7 mouse cellular contexts compared by ENCODE assay signal in genomic region chr1:180328794-180329665, GRCm38 (mm10). TPM values are rescaled to one million over a fixed set of nuclear protein-coding genes. Genes with fewer than 3 reads are reported as not detected.
DNase-seq lines count a peak whose midpoint lies in the region; ATAC-seq and TF ChIP-seq lines count a peak whose summit lies in the region.

No protein-coding gene starts in this region.

- peaks cover 30% of the 10 kb centered on the region for H3K4me1 ChIP-seq in thymus, adult 2 months (replicated peaks; ENCODE audit: control insufficient read depth, insufficient read depth, low read length)
- peaks cover 22% of the 10 kb centered on the region; the same call in 1 of the 2 replicates for H3K4me1 ChIP-seq in forebrain, embryonic 11.5 days (replicated peaks; ENCODE audit: control insufficient read depth, insufficient read depth, low read length)
- H3K4me1 ChIP-seq in kidney, adult 2 months (ENCODE audit: control insufficient read depth, insufficient read depth, low read length), result peaks cover 7% of the 10 kb centered on the region
- H3K4me1 ChIP-seq in midbrain, embryonic 11.5 days (ENCODE audit: control insufficient read depth, insufficient read depth, low read length), result peaks cover 16% of the 10 kb centered on the region

- WGBS in thymus, adult 2 months, result 53% methylated on average over 12 of the region's 12 CpGs
- WGBS in forebrain, embryonic 11.5 days, result 13% methylated on average over 12 of the region's 12 CpGs
- 24% methylated on average over 12 of the region's 12 CpGs for WGBS in kidney, adult 2 months
- 15% methylated on average over 12 of the region's 12 CpGs for WGBS in midbrain, embryonic 11.5 days

- no peak for TF ChIP-seq CTCF in thymus, adult 2 months (IDR thresholded peaks at IDR 0.05; ENCODE audit: borderline replicate concordance, control insufficient read depth, extremely low read depth, insufficient read depth, low read length, poor library complexity)
- no peak for TF ChIP-seq CTCF in kidney, adult 2 months (conservative IDR thresholded peaks at IDR 0.05; ENCODE audit: insufficient read depth, insufficient read length, low read depth, low read length)

- ATAC-seq in forebrain, embryonic 11.5 days (replicated peaks; ENCODE audit: low FRiP score), result no peak
- ATAC-seq in midbrain, embryonic 11.5 days (ENCODE audit: low FRiP score), result no peak

- DNase-seq in thymus, adult 2 months, result peak; percentile 40
- no peak for DNase-seq in thymus, postnatal 4 days
- DNase-seq in forebrain, embryonic 11.5 days (ENCODE audit: low spot score), result no peak
- peak; percentile 73 for DNase-seq in kidney, adult 2 months
- peak; percentile 85 for DNase-seq in midbrain, embryonic 11.5 days (ENCODE audit: low spot score, missing footprints)
- DNase-seq in cerebellum, postnatal 25 days, result no peak
- no peak for DNase-seq in gastrocnemius, adult 18-20 months (ENCODE audit: low spot score)

- H3K9me3 ChIP-seq in forebrain, embryonic 11.5 days (ENCODE audit: control insufficient read depth, low read length), result no peaks in the 10 kb centered on the region
- no peaks in the 10 kb centered on the region for H3K9me3 ChIP-seq in midbrain, embryonic 11.5 days (ENCODE audit: control insufficient read depth, low read length)

- no peak overlapping the region for H3K4me2 ChIP-seq in forebrain, embryonic 11.5 days (ENCODE audit: low read depth, low read length, severe bottlenecking)
- H3K4me2 ChIP-seq in midbrain, embryonic 11.5 days, result peak overlapping the region; percentile 8; the same call in 1 of the 2 replicates

- peak overlapping the region; percentile 24; the same call in 1 of the 2 replicates for H3K9ac ChIP-seq in forebrain, embryonic 11.5 days (ENCODE audit: low read length)
- no peak overlapping the region for H3K9ac ChIP-seq in midbrain, embryonic 11.5 days (ENCODE audit: low read length)

- H3K27ac ChIP-seq in thymus, adult 2 months (ENCODE audit: control insufficient read depth, insufficient read depth, low read length), result peak overlapping the region; percentile 93
- no peak overlapping the region for H3K27ac ChIP-seq in forebrain, embryonic 11.5 days (ENCODE audit: low read depth, low read length)
- H3K27ac ChIP-seq in kidney, adult 2 months (ENCODE audit: insufficient read depth, low read depth, low read length), result peak overlapping the region; percentile 76
- H3K27ac ChIP-seq in midbrain, embryonic 11.5 days (ENCODE audit: low read depth, low read length), result no peak overlapping the region

- no peak for TF ChIP-seq POLR2A in thymus, adult 2 months (IDR thresholded peaks at IDR 0.05; ENCODE audit: control insufficient read depth, extremely low read depth, insufficient read depth, low read length, poor library complexity)
- TF ChIP-seq POLR2A in kidney, adult 2 months (IDR thresholded peaks at IDR 0.05; ENCODE audit: low read depth, low read length), result no peak

- no peak overlapping the region for H3K4me3 ChIP-seq in thymus, adult 2 months (ENCODE audit: control insufficient read depth, insufficient read depth, low read length)
- H3K4me3 ChIP-seq in forebrain, embryonic 11.5 days (ENCODE audit: low read depth, low read length), result no peak overlapping the region
- H3K4me3 ChIP-seq in kidney, adult 2 months (ENCODE audit: insufficient read depth, low read depth, low read length), result peak overlapping the region; percentile 17; the same call in 1 of the 2 replicates
- H3K4me3 ChIP-seq in midbrain, embryonic 11.5 days (ENCODE audit: low read depth, low read length), result no peak overlapping the region

- H3K27me3 ChIP-seq in thymus, adult 2 months (ENCODE audit: control insufficient read depth, insufficient read depth, low read length), result no peaks in the 10 kb centered on the region
- peaks cover 13% of the 10 kb centered on the region for H3K27me3 ChIP-seq in forebrain, embryonic 11.5 days (ENCODE audit: control insufficient read depth, insufficient read depth, low read length)
- no peaks in the 10 kb centered on the region for H3K27me3 ChIP-seq in kidney, adult 2 months (replicated peaks; ENCODE audit: control insufficient read depth, insufficient read depth, low read length)
- H3K27me3 ChIP-seq in midbrain, embryonic 11.5 days (ENCODE audit: control insufficient read depth, insufficient read depth, low read length), result peaks cover 18% of the 10 kb centered on the region

- H3K36me3 ChIP-seq in thymus, adult 2 months (ENCODE audit: control insufficient read depth, insufficient read depth, low read length), result peaks cover 16% of the 10 kb centered on the region
- no peaks in the 10 kb centered on the region for H3K36me3 ChIP-seq in forebrain, embryonic 11.5 days (ENCODE audit: control insufficient read depth, insufficient read depth, low read length)
- peaks cover 2% of the 10 kb centered on the region; the same call in 1 of the 2 replicates for H3K36me3 ChIP-seq in kidney, adult 2 months (ENCODE audit: control insufficient read depth, insufficient read depth, low read length)
- no peaks in the 10 kb centered on the region for H3K36me3 ChIP-seq in midbrain, embryonic 11.5 days (ENCODE audit: control insufficient read depth, insufficient read depth, low read length)

RNA-seq across cellular contexts. Expression of gene Itpkb, which starts 1.3 kb away (rescaled TPM):
- polyA plus RNA-seq in thymus, adult 2 months (2012; rRNA removed), result 69.0 and 73.0 TPM in 2 replicates
- 3.0 and 3.2 TPM in 2 replicates for polyA plus RNA-seq in forebrain, embryonic 11.5 days (2014; fragmentation: Nextera tagmentation; extraction: Ambion mirVana)
- 14.1 and 14.9 TPM in 2 replicates for polyA plus RNA-seq in kidney, adult 2 months (2012; rRNA removed)
- 1.9 and 2.0 TPM in 2 replicates for polyA plus RNA-seq in midbrain, embryonic 11.5 days (2014; fragmentation: Nextera tagmentation; extraction: Ambion mirVana)
- total RNA-seq in gastrocnemius, adult 18-20 months (2021), result 10 to 100 TPM; 11.3 to 21.8 TPM

Comparison
In these comparisons a context has a peak if more than half of its experiments do, and no peak if none do; other contexts are left out.
1. DNase-seq: peak in thymus, adult 2 months (single experiment), kidney, adult 2 months (single experiment) and midbrain, embryonic 11.5 days (single experiment); none in thymus, postnatal 4 days (single experiment), forebrain, embryonic 11.5 days (single experiment), cerebellum, postnatal 25 days (0 of 2) and gastrocnemius, adult 18-20 months (single experiment).
2. H3K27ac ChIP-seq: peak in thymus, adult 2 months (single experiment) and kidney, adult 2 months (single experiment); none in forebrain, embryonic 11.5 days (single experiment) and midbrain, embryonic 11.5 days (single experiment).